Mouse (Mus musculus) liver, adult 2 months (tissue): Measurements from ENCODE around the gene Brca2. TPM values are rescaled to one million over a fixed set of nuclear protein-coding genes. Genes with fewer than 3 reads are reported as not detected.

Experiments
- DNase-seq: peaks from one replicate; pipeline ENCODE4 v3.0.0-alpha.2; 2011; ENCODE audit warnings: low read depth, low spot score; ENCODE audit errors: extremely low read depth
- H3K27ac ChIP-seq: fragments of 200-500 bp; replicated peaks from 2 replicates; pipeline ENCODE4 v1.5.1; 2012; ENCODE audit warnings: low read depth, mild to moderate bottlenecking, control low read depth, inconsistent platforms, low read length; ENCODE audit not compliant: insufficient read depth
- H3K27me3 ChIP-seq: fragments of 200-500 bp; 2 replicates; pipeline ENCODE4 v1.6.1; 2012; ENCODE audit warnings: mild to moderate bottlenecking, moderate library complexity, low read length, inconsistent platforms; ENCODE audit not compliant: control insufficient read depth, insufficient read depth
- H3K36me3 ChIP-seq: fragments of 200-500 bp; 2 replicates; pipeline ENCODE4 v1.6.1; 2012; ENCODE audit warnings: low read length, inconsistent platforms; ENCODE audit not compliant: control insufficient read depth, insufficient read depth
- H3K4me1 ChIP-seq: fragments of 200-500 bp; 2 replicates; pipeline ENCODE4 v1.6.1; 2011; ENCODE audit warnings: low read length; ENCODE audit not compliant: control insufficient read depth, insufficient read depth
- H3K4me3 ChIP-seq: fragments of 200-500 bp; 2 replicates; pipeline ENCODE4 v1.5.1; 2011; ENCODE audit warnings: low read depth, mild to moderate bottlenecking, control low read depth, low read length, moderate library complexity; ENCODE audit not compliant: insufficient read depth
- H3K79me2 ChIP-seq: fragments of 200-500 bp; 2 replicates; pipeline ENCODE4 v1.6.1; 2012; ENCODE audit warnings: inconsistent platforms, mild to moderate bottlenecking, low read length, moderate library complexity; ENCODE audit not compliant: control insufficient read depth, insufficient read depth
- H3K9ac ChIP-seq: fragments of 200-500 bp; 2 replicates; pipeline ENCODE4 v1.6.1; 2012; ENCODE audit warnings: low read depth, mild to moderate bottlenecking, control low read depth, inconsistent platforms, low read length
- CTCF ChIP-seq: fragments of 200-500 bp; IDR thresholded peaks from 2 replicates; pipeline ENCODE4 v1.5.1; 2011; ENCODE audit warnings: low read depth, low read length, control low read depth
- POLR2A ChIP-seq: fragments of 200-500 bp; IDR thresholded peaks from 2 replicates; pipeline ENCODE4 v1.6.1; 2011; ENCODE audit warnings: low read length, control low read depth; ENCODE audit not compliant: insufficient read depth; ENCODE audit errors: extremely low read depth
- WGBS: fragments of 180-500 bp; shearing (Covaris S2); methylation state at CpG from one replicate; pipeline ENCODE4 v1.1.7; 2018; 5-methylcytosine and 5-hydroxymethylcytosine counted together
- polyA plus RNA-seq: library from polyadenylated mRNA; depleted of rRNA; stranded (reverse); fragments of >200 nt; gene quantifications from 2 replicates; pipeline ENCODE4 v1.2.3, GENCODE M21; 2012
- total RNA-seq: library from RNA; depleted of rRNA; stranded (reverse); fragments of >200 nt; gene quantifications from 2 replicates; pipeline ENCODE4 v1.2.3, GENCODE M21; 2014

The Brca2 gene
- total and polyA plus RNA-seq, 2 experiments, result 0.86 to 3.2 TPM

DNA sequence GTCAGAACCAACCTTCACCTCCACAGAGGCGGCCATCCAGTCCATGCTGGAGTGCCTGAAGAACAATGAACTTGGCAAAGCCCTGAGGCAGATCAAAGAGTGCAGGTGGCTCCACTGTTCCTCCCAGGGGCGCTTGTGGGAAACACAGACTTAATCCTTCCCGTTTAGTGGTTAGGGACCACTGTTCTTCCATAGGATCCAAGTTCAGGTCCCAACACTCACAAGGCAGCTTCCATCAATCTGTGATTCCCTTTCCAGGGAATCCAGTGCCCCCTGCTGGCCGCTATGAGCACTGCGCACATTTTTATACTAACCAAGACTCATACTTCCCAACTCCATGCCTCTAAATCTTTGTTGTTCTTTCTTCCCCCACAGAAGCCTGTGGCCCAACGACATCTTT is 26.6 kb upstream of the Brca2 start:
- H3K9ac ChIP-seq, result no peak overlapping the region
- no peaks in the 10 kb centered on the region for H3K79me2 ChIP-seq
- H3K27me3 ChIP-seq, result no peaks in the 10 kb centered on the region
- TF ChIP-seq POLR2A (no peak), CTCF (peak; percentile 78)
- no peak overlapping the region for H3K27ac ChIP-seq
- H3K4me1 ChIP-seq, result no peaks in the 10 kb centered on the region
- no peak overlapping the region for H3K4me3 ChIP-seq
- H3K36me3 ChIP-seq, result no peaks in the 10 kb centered on the region
- DNase-seq, result peak; percentile 10
- 65% methylated on average over 6 of the region's 6 CpGs for WGBS

DNA sequence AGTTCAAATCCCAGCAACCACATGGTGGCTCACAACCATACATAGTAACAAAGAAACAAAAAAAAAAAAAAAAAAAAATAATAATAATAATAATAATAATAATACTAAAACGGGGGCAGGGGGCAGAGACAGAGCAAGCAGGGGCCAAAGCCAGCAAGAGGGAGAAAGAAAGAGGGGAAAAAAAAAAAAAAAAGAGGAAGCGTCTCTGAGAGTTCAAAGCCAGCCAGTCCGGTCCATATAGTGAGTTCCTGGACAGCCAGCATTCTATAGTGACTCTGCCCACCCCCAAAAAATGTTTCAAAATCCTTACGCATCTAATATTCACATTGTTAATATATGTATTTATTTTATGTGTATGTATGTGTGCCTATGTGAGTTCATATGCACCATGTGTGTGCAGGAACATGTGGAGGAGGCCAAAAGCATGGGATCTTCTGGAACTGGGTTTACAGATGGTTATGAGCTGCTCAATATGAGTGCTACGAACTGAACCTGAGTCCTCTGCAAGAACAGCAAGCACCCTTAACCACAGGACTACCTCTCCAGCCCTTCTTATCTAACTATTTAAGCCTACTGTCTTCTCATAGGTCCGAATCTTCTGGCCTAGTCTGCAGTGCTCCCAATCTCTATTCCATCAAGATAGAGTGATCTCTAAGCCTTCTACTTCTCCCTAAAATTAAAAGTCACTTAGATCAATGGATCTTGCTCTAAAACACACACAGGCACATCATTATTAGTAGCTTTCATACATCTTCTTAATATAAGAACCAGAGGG is 11.8 kb upstream of the Brca2 start:
- 82% methylated on average over 6 of the region's 6 CpGs for WGBS
- H3K4me3 ChIP-seq, result no peak overlapping the region
- no peak for DNase-seq
- H3K9ac ChIP-seq, result no peak overlapping the region
- TF ChIP-seq POLR2A (no peak), CTCF (no peak)
- no peaks in the 10 kb centered on the region for H3K4me1 ChIP-seq
- no peaks in the 10 kb centered on the region for H3K36me3 ChIP-seq
- H3K27ac ChIP-seq, result no peak overlapping the region
- no peaks in the 10 kb centered on the region for H3K27me3 ChIP-seq
- no peaks in the 10 kb centered on the region for H3K79me2 ChIP-seq

DNA sequence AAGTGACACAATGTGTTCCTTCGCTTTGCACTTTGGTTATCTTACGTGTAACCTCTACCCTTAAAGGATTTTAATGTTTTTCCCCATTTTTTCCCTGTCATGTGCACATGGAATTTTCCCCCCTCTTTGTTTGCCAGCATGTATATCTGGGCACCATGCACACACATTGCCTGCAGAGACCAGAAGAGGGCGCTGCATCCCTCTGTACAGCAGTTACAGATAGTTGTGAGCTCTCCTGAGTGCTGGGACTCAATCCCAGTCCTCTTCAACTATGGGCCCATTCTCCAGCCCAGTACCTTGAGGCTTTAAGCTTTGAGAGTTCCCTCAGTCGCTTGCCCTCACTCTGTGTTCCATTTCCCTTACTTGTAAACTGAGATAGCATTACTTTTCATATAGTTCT is 9.2 kb upstream of the Brca2 start:
- H3K4me1 ChIP-seq, result no peaks in the 10 kb centered on the region
- no peaks in the 10 kb centered on the region for H3K79me2 ChIP-seq
- DNase-seq, result no peak
- no peaks in the 10 kb centered on the region for H3K27me3 ChIP-seq
- no peak overlapping the region for H3K4me3 ChIP-seq
- no peak overlapping the region for H3K27ac ChIP-seq
- no peaks in the 10 kb centered on the region for H3K36me3 ChIP-seq
- TF ChIP-seq POLR2A (no peak), CTCF (no peak)
- WGBS, result 83% methylated on average over 4 of the region's 4 CpGs
- H3K9ac ChIP-seq, result no peak overlapping the region

DNA sequence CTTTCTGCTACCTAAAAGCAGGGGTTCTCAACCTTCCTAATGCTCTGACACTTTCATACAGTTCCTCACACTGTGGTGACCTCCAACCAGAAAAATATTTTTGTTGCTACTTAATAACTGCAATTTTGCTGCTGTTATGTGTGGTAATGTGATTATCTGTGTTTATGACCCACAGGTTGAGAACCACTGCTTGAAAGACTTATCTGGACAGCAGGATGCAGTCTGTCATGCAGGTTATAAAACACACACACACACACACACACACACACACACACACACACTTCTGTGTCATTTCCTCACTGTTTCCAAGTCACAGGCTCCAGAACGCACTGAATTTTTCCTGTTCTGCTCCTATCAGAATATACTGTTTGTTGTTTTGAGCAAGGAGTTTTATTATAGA is 8.4 kb upstream of the Brca2 start:
- no peak overlapping the region for H3K27ac ChIP-seq
- no peak for TF ChIP-seq CTCF
- TF ChIP-seq POLR2A, result no peak
- 96% methylated on average over 1 of the region's 1 CpGs for WGBS
- H3K36me3 ChIP-seq, result no peaks in the 10 kb centered on the region
- no peaks in the 10 kb centered on the region for H3K4me1 ChIP-seq
- no peaks in the 10 kb centered on the region for H3K27me3 ChIP-seq
- no peaks in the 10 kb centered on the region for H3K79me2 ChIP-seq
- DNase-seq, result no peak
- H3K4me3 ChIP-seq, result no peak overlapping the region
- no peak overlapping the region for H3K9ac ChIP-seq

DNA sequence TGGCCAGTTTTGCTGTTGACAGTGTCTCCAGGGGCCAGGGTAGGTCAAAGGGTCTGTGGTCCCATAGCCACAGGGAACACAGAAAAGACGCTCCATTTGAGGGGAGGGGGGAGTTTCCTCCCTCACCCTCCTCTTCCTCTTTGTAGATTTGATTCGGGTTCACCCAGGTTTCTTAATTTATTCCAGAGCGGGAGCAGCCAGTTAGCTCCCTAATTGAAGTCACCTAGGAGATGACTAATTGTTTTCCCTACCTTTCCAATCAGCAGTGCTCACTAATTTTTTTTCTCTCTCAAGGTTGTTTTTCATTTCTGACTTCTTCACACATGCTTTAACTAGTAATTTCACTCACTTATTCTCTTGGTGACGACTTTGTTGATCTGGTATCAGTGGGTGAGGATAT is 4.4 kb upstream of the Brca2 start, which contains the start of gene Zar1l:
Gene Zar1l, minus strand, starts transcription at position 101 of the 400 bp plus-strand sequence.
- Histone ChIP-seq H3K4me1 (no peaks in the 10 kb centered on the region), H3K27ac (no peak within 1 kb of the TSS), H3K79me2 (no peaks in the 10 kb centered on the region), H3K9ac (no peak within 1 kb of the TSS), H3K36me3 (no peaks in the 10 kb centered on the region), H3K4me3 (no peak within 1 kb of the TSS), H3K27me3 (no peaks in the 10 kb centered on the region)
- TF ChIP-seq CTCF, result no peak
- TF ChIP-seq POLR2A, result no peak
- 67% methylated on average over 4 of the region's 4 CpGs for WGBS
- no peak for DNase-seq

DNA sequence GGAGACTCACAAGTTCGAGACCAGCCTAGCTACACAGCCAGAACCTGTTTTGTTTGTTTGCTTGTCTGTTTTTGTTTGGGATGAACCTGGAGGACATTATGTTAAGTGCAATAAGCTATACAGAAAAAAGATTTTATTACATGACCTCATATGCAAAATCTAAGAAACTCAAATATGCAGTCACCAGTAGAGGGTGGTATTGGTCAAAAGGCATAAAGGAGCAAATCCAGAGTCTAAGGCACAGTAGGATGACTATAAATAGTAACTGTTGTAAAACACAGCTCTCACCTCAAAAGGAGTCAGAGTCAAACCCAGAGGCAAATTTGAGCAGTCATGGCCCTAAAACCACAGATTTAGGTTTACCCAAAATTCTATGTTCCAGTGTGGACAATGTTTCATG is 2.9 kb upstream of the Brca2 start:
- no peaks in the 10 kb centered on the region for H3K4me1 ChIP-seq
- H3K27ac ChIP-seq, result no peak overlapping the region
- 88% methylated on average over 1 of the region's 1 CpGs for WGBS
- H3K79me2 ChIP-seq, result no peaks in the 10 kb centered on the region
- peak; percentile 43 for TF ChIP-seq CTCF
- no peak for TF ChIP-seq POLR2A
- H3K9ac ChIP-seq, result no peak overlapping the region
- H3K36me3 ChIP-seq, result no peaks in the 10 kb centered on the region
- H3K27me3 ChIP-seq, result no peaks in the 10 kb centered on the region
- H3K4me3 ChIP-seq, result no peak overlapping the region
- peak; percentile 66 for DNase-seq
